Mouse (Mus musculus): ENCODE results near the gene Hist2h3c2. TPM values are rescaled to one million over a fixed set of nuclear protein-coding genes. Genes with fewer than 3 reads are reported as not detected.

Hist2h3c2 gene
- polyA plus RNA-seq, 1 experiment from 2014 or later = 10.6 TPM

DNA sequence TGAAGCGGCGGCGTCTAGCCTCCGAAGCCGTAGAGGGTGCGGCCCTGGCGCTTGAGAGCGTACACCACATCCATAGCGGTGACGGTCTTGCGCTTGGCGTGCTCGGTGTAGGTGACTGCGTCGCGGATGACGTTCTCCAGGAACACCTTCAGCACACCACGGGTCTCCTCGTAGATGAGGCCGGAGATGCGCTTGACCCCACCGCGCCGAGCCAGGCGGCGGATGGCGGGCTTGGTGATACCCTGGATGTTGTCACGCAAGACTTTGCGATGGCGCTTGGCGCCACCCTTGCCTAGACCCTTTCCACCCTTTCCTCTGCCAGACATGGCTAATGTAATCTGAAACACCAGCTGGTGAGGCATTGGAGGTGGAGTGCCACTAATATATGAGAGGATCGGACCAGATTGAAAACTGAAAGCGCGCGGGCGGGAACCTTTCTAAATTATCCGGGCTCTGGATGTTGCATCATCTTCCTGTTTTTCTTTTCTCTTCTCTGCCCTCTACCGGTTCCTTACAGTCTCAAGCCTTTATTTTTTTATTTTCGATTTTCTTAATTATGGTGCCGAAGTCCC lies 24.1 kb upstream of the Hist2h3c2 start, which contains the start of gene Hist2h4:
Gene Hist2h4 (minus strand): TSS at position 333 of the 572 bp plus-strand sequence.
- Histone ChIP-seq H3K4me3 (ENCODE audit: low read depth, low read length) (peak within 1 kb of the TSS; percentile 50), H3K27me3 (ENCODE audit: control insufficient read depth, insufficient read depth, low read length) (no peaks in the 10 kb centered on the region), H3K27ac (replicated peaks; ENCODE audit: low read depth, low read length) (peak within 1 kb of the TSS; percentile 99), H3K4me2 (ENCODE audit: low read depth, severe bottlenecking) (peak within 1 kb of the TSS; percentile 83), H3K4me1 (ENCODE audit: control insufficient read depth, insufficient read depth, low read length) (peaks cover 15% of the 10 kb centered on the region), H3K36me3 (ENCODE audit: control insufficient read depth, insufficient read depth, low read length) (no peaks in the 10 kb centered on the region), H3K9me3 (ENCODE audit: control insufficient read depth, low read length) (no peaks in the 10 kb centered on the region), H3K9ac (ENCODE audit: low read length) (peak within 1 kb of the TSS; percentile 77)
- DNase-seq (ENCODE audit: low spot score) (peak; percentile 98), ATAC-seq (ENCODE audit: insufficient number of reproducible peaks, low FRiP score, low TSS enrichment, low read depth) (peak; percentile 82)
- WGBS = under 1% methylated on average over 40 of the region's 40 CpGs

DNA sequence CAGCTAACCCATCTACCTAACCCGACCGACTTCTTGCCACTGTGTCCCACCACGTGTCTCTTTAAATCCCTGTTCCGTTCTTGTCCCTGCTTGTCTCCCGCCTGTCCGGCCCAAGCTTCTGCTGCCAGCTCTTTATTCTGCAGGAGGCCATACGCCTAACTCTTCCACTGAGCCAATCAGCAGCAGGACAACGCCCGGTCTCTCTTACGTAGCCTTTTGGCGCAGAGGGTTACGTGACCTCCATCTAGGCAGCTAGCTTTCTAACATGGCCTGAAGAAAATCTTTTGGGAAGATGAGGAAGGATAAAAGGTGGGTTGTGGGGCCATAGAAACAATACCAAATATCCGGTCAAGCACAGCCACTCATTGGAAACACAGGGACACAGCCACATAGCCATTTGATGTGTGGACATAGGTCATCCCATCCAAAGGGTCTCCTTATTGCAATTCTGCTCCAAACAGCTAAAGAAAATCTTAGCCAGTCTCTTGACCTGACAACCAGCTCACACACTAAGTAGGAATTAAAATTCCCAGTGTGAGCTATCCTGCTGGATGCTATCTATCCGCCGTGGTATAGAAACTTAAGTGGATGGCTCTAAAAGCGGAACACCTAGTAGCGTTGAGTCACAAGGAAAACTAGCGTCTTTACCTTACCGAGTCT lies 23.4 kb upstream of the Hist2h3c2 start:
- WGBS = under 1% methylated on average over 19 of the region's 19 CpGs
- H3K9me3 ChIP-seq (ENCODE audit: control insufficient read depth, low read length) = no peaks in the 10 kb centered on the region

DNA sequence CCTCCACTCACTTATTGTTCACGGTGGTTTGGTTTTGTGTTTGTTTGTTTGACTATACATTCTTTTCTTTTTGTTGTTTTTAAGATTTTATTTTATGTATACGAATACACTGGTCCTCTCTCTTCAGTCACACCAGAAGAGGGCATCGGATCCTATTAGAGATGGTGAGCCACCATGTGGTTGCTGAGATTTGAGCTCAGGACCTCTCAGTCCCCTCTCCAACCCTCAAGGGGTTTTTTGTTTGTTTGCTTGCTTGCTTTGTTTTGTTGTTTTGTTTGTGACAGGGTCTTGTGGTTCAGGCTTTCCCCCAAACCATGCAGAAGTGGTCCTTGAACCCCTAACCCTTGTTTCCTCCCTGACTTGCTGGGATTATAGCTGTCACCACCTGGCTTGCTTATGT lies 22.7 kb upstream of the Hist2h3c2 start:
- no peaks in the 10 kb centered on the region for H3K27me3 ChIP-seq (ENCODE audit: control insufficient read depth, insufficient read depth, low read length)
- WGBS = 62% methylated on average over 3 of the region's 3 CpGs
- H3K9ac ChIP-seq (ENCODE audit: low read length) = peak overlapping the region; percentile 77; the same call in 1 of the 2 replicates
- H3K36me3 ChIP-seq (ENCODE audit: control insufficient read depth, insufficient read depth, low read length) = no peaks in the 10 kb centered on the region
- H3K9me3 ChIP-seq (ENCODE audit: control insufficient read depth, low read length) = no peaks in the 10 kb centered on the region
- H3K4me3 ChIP-seq (ENCODE audit: low read depth, low read length) = 0 out of 2 replicates have a peak overlapping the region, but pooled peaks have one; percentile 50
- H3K4me2 ChIP-seq (ENCODE audit: low read depth, severe bottlenecking) = peak overlapping the region; percentile 83
- H3K4me1 ChIP-seq (ENCODE audit: control insufficient read depth, insufficient read depth, low read length) = peaks cover 11% of the 10 kb centered on the region
- DNase-seq (ENCODE audit: low spot score) (no peak), ATAC-seq (ENCODE audit: insufficient number of reproducible peaks, low FRiP score, low TSS enrichment, low read depth) (no peak)
- H3K27ac ChIP-seq (replicated peaks; ENCODE audit: low read depth, low read length) = peak overlapping the region; percentile 99

More for the DNA sequence above, 23.4 kb upstream of the Hist2h3c2 start:
- H3K36me3 ChIP-seq (ENCODE audit: control insufficient read depth, insufficient read depth, low read length) = no peaks in the 10 kb centered on the region
- H3K27me3 ChIP-seq (ENCODE audit: control insufficient read depth, insufficient read depth, low read length) = no peaks in the 10 kb centered on the region
- peak overlapping the region; percentile 50 for H3K4me3 ChIP-seq (ENCODE audit: low read depth, low read length)
- H3K4me2 ChIP-seq (ENCODE audit: low read depth, severe bottlenecking) = peak overlapping the region; percentile 83
- peak overlapping the region; percentile 77 for H3K9ac ChIP-seq (ENCODE audit: low read length)
- H3K4me1 ChIP-seq (ENCODE audit: control insufficient read depth, insufficient read depth, low read length) = peaks cover 14% of the 10 kb centered on the region
- ATAC-seq (ENCODE audit: insufficient number of reproducible peaks, low FRiP score, low TSS enrichment, low read depth) = peak; percentile 76
- DNase-seq (ENCODE audit: low spot score) = peak; percentile 78
- peak overlapping the region; percentile 99 for H3K27ac ChIP-seq (replicated peaks; ENCODE audit: low read depth, low read length)

DNA sequence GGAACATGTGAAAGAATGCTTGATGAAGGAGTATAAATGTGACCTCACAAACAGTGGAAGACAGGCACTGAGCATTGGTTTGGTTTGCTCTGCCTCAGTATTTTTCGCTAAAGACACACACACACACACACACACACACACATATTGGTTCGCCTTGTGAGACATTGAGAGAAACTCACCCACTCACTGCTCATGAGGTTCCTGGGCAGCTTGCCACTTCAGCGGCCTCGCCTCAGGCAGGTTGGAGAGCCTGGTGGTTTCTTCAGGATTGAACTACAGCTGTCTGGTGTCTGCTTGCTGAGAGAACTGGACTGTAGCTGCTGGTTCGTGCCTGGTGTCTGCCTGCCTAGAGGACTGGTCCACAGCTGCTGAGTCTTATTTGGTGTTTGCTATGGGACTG lies 21.3 kb upstream of the Hist2h3c2 start:
- Histone ChIP-seq H3K4me1 (ENCODE audit: control insufficient read depth, insufficient read depth, low read length) (peaks cover 11% of the 10 kb centered on the region), H3K4me2 (ENCODE audit: low read depth, severe bottlenecking) (no peak overlapping the region), H3K9me3 (ENCODE audit: control insufficient read depth, low read length) (no peaks in the 10 kb centered on the region), H3K4me3 (ENCODE audit: low read depth, low read length) (no peak overlapping the region), H3K27me3 (ENCODE audit: control insufficient read depth, insufficient read depth, low read length) (no peaks in the 10 kb centered on the region), H3K9ac (ENCODE audit: low read length) (no peak overlapping the region), H3K27ac (replicated peaks; ENCODE audit: low read depth, low read length) (no peak overlapping the region), H3K36me3 (ENCODE audit: control insufficient read depth, insufficient read depth, low read length) (no peaks in the 10 kb centered on the region)
- ATAC-seq (ENCODE audit: insufficient number of reproducible peaks, low FRiP score, low TSS enrichment, low read depth) (no peak), DNase-seq (ENCODE audit: low spot score) (no peak)
- WGBS = 90% methylated on average over 5 of the region's 5 CpGs

GRCm38 (mm10) chr3:96257190-96257589 lies 18.3 kb upstream of the Hist2h3c2 start:
- H3K9me3 ChIP-seq (ENCODE audit: control insufficient read depth, low read length) = no peaks in the 10 kb centered on the region
- DNase-seq (ENCODE audit: low spot score) (no peak), ATAC-seq (ENCODE audit: insufficient number of reproducible peaks, low FRiP score, low TSS enrichment, low read depth) (no peak)
- no peak overlapping the region for H3K4me3 ChIP-seq (ENCODE audit: low read depth, low read length)
- WGBS = 71% methylated on average over 3 of the region's 3 CpGs
- peaks cover 7% of the 10 kb centered on the region; the same call in 1 of the 2 replicates for H3K4me1 ChIP-seq (ENCODE audit: control insufficient read depth, insufficient read depth, low read length)
- H3K27ac ChIP-seq (replicated peaks; ENCODE audit: low read depth, low read length) = no peak overlapping the region
- H3K36me3 ChIP-seq (ENCODE audit: control insufficient read depth, insufficient read depth, low read length) = no peaks in the 10 kb centered on the region
- H3K9ac ChIP-seq (ENCODE audit: low read length) = no peak overlapping the region
- no peak overlapping the region for H3K4me2 ChIP-seq (ENCODE audit: low read depth, severe bottlenecking)
- no peaks in the 10 kb centered on the region for H3K27me3 ChIP-seq (ENCODE audit: control insufficient read depth, insufficient read depth, low read length)

DNA sequence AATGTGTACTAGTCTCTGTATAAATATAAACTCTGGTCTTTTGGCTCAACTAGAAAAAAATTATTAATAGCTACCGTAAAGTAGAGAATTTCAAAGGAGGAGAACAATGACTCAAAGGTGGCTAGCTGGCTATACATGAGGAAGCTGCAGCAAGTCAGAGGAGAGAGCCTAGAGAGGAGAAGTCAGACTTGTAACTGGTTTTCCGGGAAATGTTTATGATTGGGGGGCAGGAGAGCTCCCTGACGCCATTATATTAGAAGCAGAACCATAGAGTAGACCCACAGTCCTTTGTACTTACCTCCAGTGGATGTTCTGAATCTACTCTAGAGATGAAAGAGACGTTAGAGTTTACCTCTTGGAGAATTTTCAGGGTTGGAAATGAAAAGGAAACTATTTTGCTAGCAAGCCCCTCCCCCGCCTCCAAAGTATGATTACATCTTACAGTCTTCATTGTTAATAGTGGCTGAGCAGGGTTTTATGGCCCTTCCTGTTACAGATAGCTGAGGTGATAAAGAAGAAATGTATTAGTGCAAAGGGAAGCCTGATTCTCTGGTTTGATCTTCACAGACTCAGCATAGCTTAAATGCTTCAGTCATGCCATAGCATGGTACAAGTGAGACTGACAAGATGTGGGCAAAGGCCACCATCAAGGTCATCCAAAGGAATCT lies 17.1 kb upstream of the Hist2h3c2 start:
- Histone ChIP-seq H3K9ac (ENCODE audit: low read length) (no peak overlapping the region), H3K4me1 (ENCODE audit: control insufficient read depth, insufficient read depth, low read length) (peaks cover 2% of the 10 kb centered on the region; the same call in 1 of the 2 replicates), H3K27me3 (ENCODE audit: control insufficient read depth, insufficient read depth, low read length) (no peaks in the 10 kb centered on the region), H3K4me3 (ENCODE audit: low read depth, low read length) (no peak overlapping the region), H3K9me3 (ENCODE audit: control insufficient read depth, low read length) (no peaks in the 10 kb centered on the region), H3K36me3 (ENCODE audit: control insufficient read depth, insufficient read depth, low read length) (no peaks in the 10 kb centered on the region), H3K4me2 (ENCODE audit: low read depth, severe bottlenecking) (no peak overlapping the region), H3K27ac (replicated peaks; ENCODE audit: low read depth, low read length) (no peak overlapping the region)
- ATAC-seq (ENCODE audit: insufficient number of reproducible peaks, low FRiP score, low TSS enrichment, low read depth) = no peak
- DNase-seq (ENCODE audit: low spot score) = no peak
- 80% methylated on average over 5 of the region's 5 CpGs for WGBS

DNA sequence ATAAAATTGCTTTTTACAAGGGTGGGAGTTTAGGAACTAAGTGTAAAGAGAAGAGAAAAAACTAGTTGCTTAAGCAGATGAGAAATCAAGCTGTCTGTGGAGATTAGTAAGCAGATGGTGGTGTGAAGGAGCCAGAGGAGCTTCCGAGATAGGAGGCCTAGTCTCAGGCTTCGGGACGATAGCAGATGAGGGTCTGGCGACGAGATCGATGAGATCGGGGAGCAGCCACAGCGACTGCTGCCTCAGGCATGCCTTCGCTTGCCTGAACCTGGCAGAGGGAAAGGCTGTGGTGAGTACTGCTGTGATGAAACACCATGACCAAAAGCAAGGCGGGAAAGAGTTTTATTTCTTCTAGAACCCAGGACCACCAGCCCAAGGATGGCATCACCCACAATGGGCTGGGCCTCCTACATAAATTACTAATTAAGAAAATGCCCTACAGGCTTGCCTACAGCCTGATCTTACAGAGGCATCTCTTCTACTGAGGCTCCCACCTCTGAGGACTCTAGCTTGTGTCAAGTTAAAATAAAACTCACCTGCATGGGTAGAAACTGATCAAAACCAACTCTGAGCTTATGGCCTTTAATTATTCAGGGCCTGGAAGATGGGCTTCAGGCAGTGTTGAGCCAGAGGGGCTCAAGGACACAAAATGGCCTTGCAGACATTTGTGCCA lies 15.9 kb upstream of the Hist2h3c2 start:
- Histone ChIP-seq H3K4me3 (ENCODE audit: low read depth, low read length) (no peak overlapping the region), H3K27me3 (ENCODE audit: control insufficient read depth, insufficient read depth, low read length) (no peaks in the 10 kb centered on the region), H3K9me3 (ENCODE audit: control insufficient read depth, low read length) (no peaks in the 10 kb centered on the region), H3K4me1 (ENCODE audit: control insufficient read depth, insufficient read depth, low read length) (peaks cover 10% of the 10 kb centered on the region), H3K4me2 (ENCODE audit: low read depth, severe bottlenecking) (no peak overlapping the region), H3K27ac (replicated peaks; ENCODE audit: low read depth, low read length) (no peak overlapping the region), H3K9ac (ENCODE audit: low read length) (no peak overlapping the region), H3K36me3 (ENCODE audit: control insufficient read depth, insufficient read depth, low read length) (no peaks in the 10 kb centered on the region)
- 41% methylated on average over 10 of the region's 10 CpGs for WGBS
- DNase-seq (ENCODE audit: low spot score) (no peak), ATAC-seq (ENCODE audit: insufficient number of reproducible peaks, low FRiP score, low TSS enrichment, low read depth) (no peak)

DNA sequence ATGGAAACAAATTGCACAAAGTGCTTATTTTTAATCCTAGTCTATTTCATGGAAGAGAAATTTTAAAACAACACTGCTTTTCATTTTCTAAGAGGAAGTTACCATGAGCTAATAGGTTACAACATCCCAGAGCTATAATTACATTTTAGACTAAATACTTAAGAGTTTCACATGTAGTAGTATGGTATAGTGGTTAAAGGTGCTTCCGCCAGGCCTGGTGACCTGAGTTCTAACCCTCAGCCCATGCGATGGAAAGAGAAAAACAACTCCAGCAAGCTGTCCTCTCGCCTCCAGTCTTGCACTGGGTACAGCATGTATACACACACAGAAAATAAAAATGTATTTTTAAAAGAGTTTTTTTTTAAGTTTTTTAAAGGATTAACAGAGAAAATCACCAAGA lies 12.9 kb upstream of the Hist2h3c2 start:
- DNase-seq (ENCODE audit: low spot score) (no peak), ATAC-seq (ENCODE audit: insufficient number of reproducible peaks, low FRiP score, low TSS enrichment, low read depth) (no peak)
- Histone ChIP-seq H3K9ac (ENCODE audit: low read length) (no peak overlapping the region), H3K36me3 (ENCODE audit: control insufficient read depth, insufficient read depth, low read length) (no peaks in the 10 kb centered on the region), H3K27me3 (ENCODE audit: control insufficient read depth, insufficient read depth, low read length) (no peaks in the 10 kb centered on the region), H3K4me2 (ENCODE audit: low read depth, severe bottlenecking) (no peak overlapping the region), H3K9me3 (ENCODE audit: control insufficient read depth, low read length) (no peaks in the 10 kb centered on the region), H3K4me1 (ENCODE audit: control insufficient read depth, insufficient read depth, low read length) (peaks cover 16% of the 10 kb centered on the region), H3K27ac (replicated peaks; ENCODE audit: low read depth, low read length) (no peak overlapping the region), H3K4me3 (ENCODE audit: low read depth, low read length) (no peak overlapping the region)
- 80% methylated on average over 3 of the region's 3 CpGs for WGBS
